In genomic region chr17:27011998-27012672, GRCm38 (mm10) we compare ENCODE assay signal across 7 mouse cellular contexts. TPM values are rescaled to one million over a fixed set of nuclear protein-coding genes. Genes with fewer than 3 reads are reported as not detected.
DNase-seq lines count a peak whose midpoint lies in the region; ATAC-seq lines count a peak whose summit lies in the region.

No protein-coding gene starts in this region.

- no peak overlapping the region for H3K9ac ChIP-seq in midbrain, embryonic 11.5 days (ENCODE audit: low read length)

- no peaks in the 10 kb centered on the region for H3K9me3 ChIP-seq in midbrain, embryonic 11.5 days (ENCODE audit: control insufficient read depth, low read length)

- H3K4me2 ChIP-seq in midbrain, embryonic 11.5 days, result no peak overlapping the region

- no peak overlapping the region for H3K27ac ChIP-seq in midbrain, embryonic 11.5 days (ENCODE audit: low read depth, low read length)

- DNase-seq in A20 (ENCODE audit: low read depth, low spot score), result peak; percentile 96
- peak; percentile 57 to 73 for DNase-seq in CD8-positive naive resting alpha-beta T cell, adult 2 months (ENCODE audit: low read depth in 2 of 2, low spot score in 2 of 2)
- peak; percentile 85 for DNase-seq in naive thymus-derived CD4-positive, alpha-beta T cell, adult 2 months (ENCODE audit: low read depth)
- DNase-seq in layer of hippocampus, postnatal 25 days (ENCODE audit: extremely low spot score in 1 of 2, low spot score in 1 of 2), result no peak
- DNase-seq in adrenal gland, adult (ENCODE audit: inconsistent age in 2 of 2, low spot score in 1 of 2), result no peak
- DNase-seq in midbrain, embryonic 11.5 days (ENCODE audit: low spot score, missing footprints), result no peak

- 72% methylated on average over 14 of the region's 14 CpGs for WGBS in midbrain, embryonic 11.5 days

- H3K36me3 ChIP-seq in midbrain, embryonic 11.5 days (ENCODE audit: control insufficient read depth, insufficient read depth, low read length), result no peaks in the 10 kb centered on the region

- H3K27me3 ChIP-seq in midbrain, embryonic 11.5 days (ENCODE audit: control insufficient read depth, insufficient read depth, low read length), result no peaks in the 10 kb centered on the region

- peak; percentile 89 for ATAC-seq in hematopoietic stem cell, adult 5-6 weeks (replicated peaks in 1 of 2; ENCODE audit: insufficient read depth in 1 of 2, low FRiP score in 2 of 2, low TSS enrichment in 1 of 2, low read depth in 1 of 2, poor library complexity in 2 of 2, severe bottlenecking in 2 of 2)
- no peak for ATAC-seq in midbrain, embryonic 11.5 days (ENCODE audit: low FRiP score)

- no peak overlapping the region for H3K4me3 ChIP-seq in midbrain, embryonic 11.5 days (ENCODE audit: low read depth, low read length)

- H3K4me1 ChIP-seq in midbrain, embryonic 11.5 days (ENCODE audit: control insufficient read depth, insufficient read depth, low read length), result no peaks in the 10 kb centered on the region

RNA-seq across cellular contexts. Expression of gene Bak1, which starts 16.7 kb away (rescaled TPM):
- 31.1 and 42.1 TPM in 2 replicates for total RNA-seq in hematopoietic stem cell, adult 5-6 weeks (2017)
- 10 to 100 TPM; 15.4 to 16.3 TPM for total RNA-seq in layer of hippocampus, postnatal 25 days (2021)
- 8.0 and 8.9 TPM in 2 replicates for polyA plus RNA-seq in midbrain, embryonic 11.5 days (2014; fragmentation: Nextera tagmentation; extraction: Ambion mirVana)

RNA-seq across cellular contexts. Expression of gene Zbtb9, which starts 39.2 kb away (rescaled TPM):
- 27.6 and 27.8 TPM in 2 replicates for total RNA-seq in hematopoietic stem cell, adult 5-6 weeks (2017)
- 10 to 100 TPM; 14.8 to 16.2 TPM for total RNA-seq in layer of hippocampus, postnatal 25 days (2021)
- 13.4 and 13.6 TPM in 2 replicates for polyA plus RNA-seq in midbrain, embryonic 11.5 days (2014; fragmentation: Nextera tagmentation; extraction: Ambion mirVana)

RNA-seq across cellular contexts. Expression of gene Itpr3, which starts 45.0 kb away (rescaled TPM):
- total RNA-seq in hematopoietic stem cell, adult 5-6 weeks (2017), result 13.2 and 13.3 TPM in 2 replicates
- 1 to 10 TPM; 1.5 to 2.1 TPM for total RNA-seq in layer of hippocampus, postnatal 25 days (2021)
- polyA plus RNA-seq in midbrain, embryonic 11.5 days (2014; fragmentation: Nextera tagmentation; extraction: Ambion mirVana), result 0.59 and 0.72 TPM in 2 replicates

Comparison
In these comparisons a context has a peak if more than half of its experiments do, and no peak if none do; other contexts are left out.
1. DNase-seq: peak in A20 (single experiment), CD8-positive naive resting alpha-beta T cell, adult 2 months (2 of 2) and naive thymus-derived CD4-positive, alpha-beta T cell, adult 2 months (single experiment); none in layer of hippocampus, postnatal 25 days (0 of 2), adrenal gland, adult (0 of 2) and midbrain, embryonic 11.5 days (single experiment).